Mouse (Mus musculus): ENCODE data around the gene Sstr4.

DNA sequence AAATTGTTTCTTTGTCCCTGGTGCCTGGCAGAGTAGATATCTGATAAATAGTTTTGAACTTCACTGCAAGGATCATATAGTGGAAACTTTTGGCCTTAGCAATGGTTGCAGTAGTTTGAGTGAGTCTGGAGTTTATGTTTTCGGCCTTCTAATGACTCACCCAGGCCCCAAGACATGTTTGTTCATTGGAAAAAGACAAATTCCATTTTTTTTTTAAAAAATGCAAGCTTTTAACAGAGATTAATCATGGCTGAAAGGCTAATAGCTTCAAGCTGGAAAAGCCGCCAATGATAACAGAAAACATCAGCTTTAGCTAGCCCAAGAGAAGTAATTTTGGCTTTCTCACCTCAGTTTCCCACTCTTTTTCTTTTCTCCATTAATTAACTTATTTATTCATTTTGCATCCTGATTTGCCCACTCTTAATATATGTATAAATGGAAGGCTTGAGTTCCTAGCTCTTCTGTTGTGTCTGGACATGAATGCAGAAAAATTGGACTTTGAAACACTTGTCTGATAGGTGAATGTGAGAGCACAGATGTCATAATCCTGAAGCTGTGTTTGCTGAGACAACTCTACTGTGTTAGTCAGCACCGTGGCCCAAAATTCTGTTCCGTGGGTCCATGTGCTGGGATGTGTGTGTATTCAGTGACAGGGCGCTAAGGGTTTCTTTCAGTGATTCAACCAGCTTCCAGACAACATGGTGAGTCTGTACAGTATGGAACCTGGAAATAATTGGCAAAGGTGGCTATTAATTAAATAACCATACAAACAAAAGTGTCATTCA, 3.9 kb downstream of the Sstr4 start:
- TF ChIP-seq FLI1 (IDR thresholded peaks at IDR 0.05; ENCODE audit: low read length) (no peak), GATA1 (IDR thresholded peaks at IDR 0.05; ENCODE audit: borderline replicate concordance, low read length) (no peak)

Measured in megakaryocyte, embryonic 14.5 days (primary cell).